Mouse (Mus musculus) testis, adult 2 months (tissue): ENCODE measurements around the gene 2310030G06Rik.

Source experiments
- CTCF ChIP-seq: fragments of 200-500 bp; IDR thresholded peaks from 2 replicates; pipeline ENCODE4 v1.5.1; 2012; ENCODE audit warnings: low read depth, mild to moderate bottlenecking, inconsistent platforms, low read length, moderate library complexity; ENCODE audit not compliant: control insufficient read depth, insufficient read depth, insufficient replicate concordance
- POLR2A ChIP-seq: fragments of 200-500 bp; IDR thresholded peaks from 2 replicates; pipeline ENCODE4 v1.6.1; 2012; ENCODE audit warnings: low read depth, mild to moderate bottlenecking, inconsistent platforms, low read length, moderate library complexity; ENCODE audit not compliant: control insufficient read depth

DNA sequence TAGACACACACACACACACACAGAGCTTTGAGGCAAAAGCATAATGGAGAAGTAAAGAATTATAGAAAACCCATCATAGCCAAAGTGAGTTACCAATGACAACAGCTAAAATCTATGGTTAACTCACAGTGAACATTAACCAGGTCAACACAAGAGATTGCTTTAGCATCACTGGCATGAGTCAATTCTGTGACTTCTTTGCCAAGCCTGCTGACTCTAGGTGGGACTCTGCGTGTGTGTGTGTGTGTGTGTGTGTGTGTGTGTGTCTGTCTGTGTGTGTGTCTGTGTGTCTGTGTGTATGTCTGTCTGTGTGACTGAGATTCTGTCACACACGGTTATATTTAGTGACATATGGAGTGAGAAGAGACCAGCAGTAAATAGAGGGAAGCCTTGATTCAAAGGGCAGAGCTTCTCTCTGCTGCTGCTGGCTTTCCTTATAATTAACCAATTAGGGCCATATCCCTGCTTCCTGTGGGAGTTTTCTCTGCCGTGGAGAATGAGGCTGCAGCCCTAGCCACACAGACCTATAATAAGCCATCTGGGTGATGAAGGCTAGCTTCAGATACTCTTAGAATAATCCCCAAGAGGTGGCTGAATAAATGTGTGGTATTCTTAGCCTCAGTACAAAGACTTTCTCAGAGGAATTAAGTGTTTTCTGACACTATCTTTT, 21.5 kb downstream of the 2310030G06Rik start:
- TF ChIP-seq CTCF (no peak), POLR2A (no peak)
